Mouse (Mus musculus) ES-E14 (cell line): Measurements from ENCODE around the gene Tmem268.

ENCODE experiments used
- HCFC1 ChIP-seq: IDR thresholded peaks from 2 replicates; pipeline ENCODE4 v1.6.1; 2012; ENCODE audit warnings: low read length, inconsistent platforms, borderline replicate concordance; ENCODE audit not compliant: insufficient read depth
- ZC3H11A ChIP-seq: IDR thresholded peaks from 2 replicates; pipeline ENCODE4 v1.6.1; 2012; ENCODE audit warnings: low read depth, mild to moderate bottlenecking, inconsistent platforms, low read length, borderline replicate concordance

DNA sequence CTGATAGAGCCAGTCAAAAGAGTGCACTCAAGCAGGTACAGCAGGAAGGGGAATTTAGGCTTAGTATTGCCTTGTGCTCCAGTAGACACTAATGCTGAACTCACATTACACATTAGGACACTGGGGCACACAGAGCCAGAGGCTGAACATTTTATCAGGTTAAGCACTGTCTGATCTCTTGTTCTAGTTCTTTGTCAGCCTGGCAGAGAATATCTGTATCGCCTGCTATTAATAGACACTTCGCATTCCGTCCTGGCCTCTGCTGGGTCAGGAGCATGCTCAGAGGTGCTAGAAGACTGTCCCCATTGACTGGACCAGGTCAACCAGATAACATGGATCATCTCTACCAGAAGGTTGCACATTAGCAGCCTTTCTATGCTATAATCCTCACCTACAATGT, 47.0 kb downstream of the Tmem268 start:
- TF ChIP-seq HCFC1 (no peak), ZC3H11A (no peak)
